Mouse (Mus musculus) neural tube, embryonic 10.5 days (tissue): Measurements from ENCODE around the gene Gm8764.
"Not testable (repeated sequence)": the region's sequence is repeated elsewhere in the genome, so short reads cannot be mapped to it uniquely, and the experiment has no call there.

Experiments used
- DNase-seq: peaks from one replicate; pipeline ENCODE4 v3.0.0-alpha.2; 2017; ENCODE audit warnings: low spot score; ENCODE audit errors: extremely low spot score

Gene Gm8764

DNA sequence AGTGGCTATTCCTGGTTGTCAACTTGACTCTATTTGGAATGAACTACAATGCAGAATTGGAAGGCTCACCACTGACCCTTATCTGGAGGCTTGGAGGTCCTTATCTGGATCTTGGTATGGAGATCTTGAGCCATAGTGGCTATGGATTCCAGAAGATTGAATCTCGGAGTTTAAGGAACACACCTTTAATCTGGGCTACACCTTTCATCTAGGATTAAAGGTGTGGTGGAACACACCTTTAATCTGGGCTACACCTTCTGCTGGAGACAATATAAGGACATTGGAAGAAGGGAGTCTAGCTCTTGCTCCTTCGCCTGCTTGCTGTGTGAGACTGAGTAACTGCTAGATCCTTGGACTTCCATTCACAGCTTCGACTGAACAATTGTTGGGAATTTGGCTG, at the start of gene Gm8764:
Gene Gm8764 (plus strand): TSS at position 301 of the 400 bp plus-strand sequence.
- DNase-seq: not testable (repeated sequence)

- DNase-seq: no peak
Observed at GRCm38 (mm10) chr10:104110044-104110443, 49.8 kb upstream of the Gm8764 start.

- no peak for DNase-seq
Observed at GRCm38 (mm10) chr10:104118312-104118711, 41.5 kb upstream of the Gm8764 start.

GRCm38 (mm10) chr10:104142687-104143086, 17.1 kb upstream of the Gm8764 start, which contains the start of gene Gm21293:
Gm21293 (plus strand) TSS chr10:104142987.
- not testable (repeated sequence) for DNase-seq

DNA sequence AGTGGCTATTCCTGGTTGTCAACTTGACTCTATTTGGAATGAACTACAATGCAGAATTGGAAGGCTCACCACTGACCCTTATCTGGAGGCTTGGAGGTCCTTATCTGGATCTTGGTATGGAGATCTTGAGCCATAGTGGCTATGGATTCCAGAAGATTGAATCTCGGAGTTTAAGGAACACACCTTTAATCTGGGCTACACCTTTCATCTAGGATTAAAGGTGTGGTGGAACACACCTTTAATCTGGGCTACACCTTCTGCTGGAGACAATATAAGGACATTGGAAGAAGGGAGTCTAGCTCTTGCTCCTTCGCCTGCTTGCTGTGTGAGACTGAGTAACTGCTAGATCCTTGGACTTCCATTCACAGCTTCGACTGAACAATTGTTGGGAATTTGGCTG, 8.6 kb upstream of the Gm8764 start, which contains the start of gene Gm6763:
Gene Gm6763 (plus strand): TSS at position 301 of the 400 bp plus-strand sequence.
- not testable (repeated sequence) for DNase-seq

DNA sequence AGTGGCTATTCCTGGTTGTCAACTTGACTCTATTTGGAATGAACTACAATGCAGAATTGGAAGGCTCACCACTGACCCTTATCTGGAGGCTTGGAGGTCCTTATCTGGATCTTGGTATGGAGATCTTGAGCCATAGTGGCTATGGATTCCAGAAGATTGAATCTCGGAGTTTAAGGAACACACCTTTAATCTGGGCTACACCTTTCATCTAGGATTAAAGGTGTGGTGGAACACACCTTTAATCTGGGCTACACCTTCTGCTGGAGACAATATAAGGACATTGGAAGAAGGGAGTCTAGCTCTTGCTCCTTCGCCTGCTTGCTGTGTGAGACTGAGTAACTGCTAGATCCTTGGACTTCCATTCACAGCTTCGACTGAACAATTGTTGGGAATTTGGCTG, 8.4 kb downstream of the Gm8764 start, which contains the start of gene Gm21304:
Gene Gm21304 (plus strand): TSS at position 301 of the 400 bp plus-strand sequence.
- DNase-seq: not testable (repeated sequence)

DNA sequence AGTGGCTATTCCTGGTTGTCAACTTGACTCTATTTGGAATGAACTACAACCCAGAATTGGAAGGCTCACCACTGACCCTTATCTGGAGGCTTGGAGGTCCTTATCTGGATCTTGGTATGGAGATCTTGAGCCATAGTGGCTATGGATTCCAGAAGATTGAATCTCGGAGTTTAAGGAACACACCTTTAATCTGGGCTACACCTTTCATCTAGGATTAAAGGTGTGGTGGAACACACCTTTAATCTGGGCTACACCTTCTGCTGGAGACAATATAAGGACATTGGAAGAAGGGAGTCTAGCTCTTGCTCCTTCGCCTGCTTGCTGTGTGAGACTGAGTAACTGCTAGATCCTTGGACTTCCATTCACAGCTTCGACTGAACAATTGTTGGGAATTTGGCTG, 16.9 kb downstream of the Gm8764 start, which contains the start of gene Gm21312:
Gene Gm21312 (plus strand): TSS at position 301 of the 400 bp plus-strand sequence.
- not testable (repeated sequence) for DNase-seq

DNA sequence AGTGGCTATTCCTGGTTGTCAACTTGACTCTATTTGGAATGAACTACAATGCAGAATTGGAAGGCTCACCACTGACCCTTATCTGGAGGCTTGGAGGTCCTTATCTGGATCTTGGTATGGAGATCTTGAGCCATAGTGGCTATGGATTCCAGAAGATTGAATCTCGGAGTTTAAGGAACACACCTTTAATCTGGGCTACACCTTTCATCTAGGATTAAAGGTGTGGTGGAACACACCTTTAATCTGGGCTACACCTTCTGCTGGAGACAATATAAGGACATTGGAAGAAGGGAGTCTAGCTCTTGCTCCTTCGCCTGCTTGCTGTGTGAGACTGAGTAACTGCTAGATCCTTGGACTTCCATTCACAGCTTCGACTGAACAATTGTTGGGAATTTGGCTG, 25.4 kb downstream of the Gm8764 start, which contains the start of gene Gm20765:
Gene Gm20765 (plus strand): TSS at position 301 of the 400 bp plus-strand sequence.
- not testable (repeated sequence) for DNase-seq

DNA sequence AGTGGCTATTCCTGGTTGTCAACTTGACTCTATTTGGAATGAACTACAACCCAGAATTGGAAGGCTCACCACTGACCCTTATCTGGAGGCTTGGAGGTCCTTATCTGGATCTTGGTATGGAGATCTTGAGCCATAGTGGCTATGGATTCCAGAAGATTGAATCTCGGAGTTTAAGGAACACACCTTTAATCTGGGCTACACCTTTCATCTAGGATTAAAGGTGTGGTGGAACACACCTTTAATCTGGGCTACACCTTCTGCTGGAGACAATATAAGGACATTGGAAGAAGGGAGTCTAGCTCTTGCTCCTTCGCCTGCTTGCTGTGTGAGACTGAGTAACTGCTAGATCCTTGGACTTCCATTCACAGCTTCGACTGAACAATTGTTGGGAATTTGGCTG, 33.9 kb downstream of the Gm8764 start, which contains the start of gene Gm4340:
Gene Gm4340 (plus strand): TSS at position 301 of the 400 bp plus-strand sequence.
- DNase-seq: not testable (repeated sequence)

GRCm38 (mm10) chr10:104209655-104210054, 49.8 kb downstream of the Gm8764 start:
- no peak for DNase-seq

DNA sequence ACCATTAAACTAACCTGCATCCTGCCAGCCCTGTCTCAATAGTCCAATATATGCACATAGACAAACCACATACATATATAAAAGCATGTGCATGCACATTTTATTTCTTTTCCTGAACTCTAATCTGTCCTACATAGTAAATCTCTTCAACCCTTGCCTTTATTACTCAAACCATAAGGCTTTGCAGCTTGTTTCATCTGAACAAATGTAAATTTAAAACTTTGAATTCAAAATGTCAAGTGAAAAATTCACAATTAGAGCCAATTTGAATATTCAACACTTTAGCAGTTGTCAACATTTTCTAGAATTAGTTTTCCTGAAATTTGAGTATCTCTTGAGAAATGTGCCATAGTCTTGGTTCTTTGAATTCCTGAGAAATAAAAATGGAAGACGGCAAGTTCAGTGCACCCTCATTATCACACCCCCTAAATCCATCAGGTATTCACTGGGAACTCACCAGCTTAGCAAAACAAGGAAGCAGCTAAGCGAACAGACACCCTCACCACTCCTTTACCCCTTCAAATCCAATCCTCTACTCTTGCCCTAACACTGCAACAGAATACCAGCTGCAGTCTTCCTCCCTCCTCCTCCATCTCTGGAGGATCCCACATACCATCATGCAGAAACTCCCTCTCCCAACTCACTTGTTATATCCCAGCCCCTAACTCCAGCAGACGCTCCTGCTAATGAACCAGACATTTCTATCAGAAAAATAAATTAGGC, 50.6 kb downstream of the Gm8764 start:
- DNase-seq: no peak
